Mouse (Mus musculus) G1E (cell line): ENCODE measurements around the gene Col28a1.

Experiments
- CTCF ChIP-seq: IDR thresholded peaks from 2 replicates; pipeline ENCODE4 v1.5.1; 2012; ENCODE audit warnings: low read depth, low read length, inconsistent platforms, mixed read lengths
- GATA1 ChIP-seq: IDR thresholded peaks from 2 replicates; pipeline ENCODE4 v1.6.1; 2012; ENCODE audit warnings: borderline replicate concordance, low read length, inconsistent platforms, mixed read lengths

GRCm38 (mm10) chr6:8130149-8130548 lies 62.3 kb downstream of the Col28a1 start:
- no peak for TF ChIP-seq CTCF
- no peak for TF ChIP-seq GATA1
